Mouse (Mus musculus) kidney, embryonic 15.5 days (tissue): ENCODE measurements around the gene Mettl15. TPM values are rescaled to one million over a fixed set of nuclear protein-coding genes. Genes with fewer than 3 reads are reported as not detected.

Experiments
- microRNA-seq: library from miRNA; unstranded; fragments of <30 nt; microRNA quantifications from one replicate; pipeline ENCODE4, GENCODE M21; 2016
- polyA plus RNA-seq: library from polyadenylated mRNA; unstranded; fragments of >200 nt; fragmentation: Nextera tagmentation; extraction: Ambion mirVana; gene quantifications from 2 replicates; pipeline ENCODE4 v1.2.1, GENCODE M21; 2015

The Mettl15 gene
- polyA plus RNA-seq, 1 experiment from 2014 or later = 12.2 TPM

Small RNA genes within 50 kb of the gene (microRNA-seq; reads per million reads assigned to microRNA genes)
- gene Gm24115 = not detected

Other genes starting within 250 kb of the Mettl15 start
- gene Kif18a, start within 50 bp of the Mettl15 start, polyA plus RNA-seq = 20.5 and 21.1 TPM in 2 replicates